Mouse (Mus musculus): Measurements from ENCODE around the gene Cfap65. TPM values are rescaled to one million over a fixed set of nuclear protein-coding genes. Genes with fewer than 3 reads are reported as not detected.

The Cfap65 gene
- total and polyA plus RNA-seq, 3 experiments, result 0.04 TPM; not detected in 2

- H3K4me2 ChIP-seq (ENCODE audit: insufficient read depth, low read depth, poor library complexity, severe bottlenecking), result no peak within 1 kb of the TSS
- H3K4me3 ChIP-seq (replicated peaks in 1 of 3; ENCODE audit: low read depth in 2 of 3, low read length in 2 of 3, poor library complexity in 1 of 3), result no peak within 1 kb of the TSS
- H3K27me3 ChIP-seq (replicated peaks), result peaks cover 32% of the 10 kb centered on the region
- dilution Hi-C loops (cut with MboI; ENCODE audit: extremely low pct_ligation_motif_present, extremely low pct_unique_long_range_greater_than_20kb, low sequenced_read_pairs) (no loop called here), in situ Hi-C loops (cut with MboI; ENCODE audit: low pct_ligation_motif_present, low pct_unique_long_range_greater_than_20kb, low sequenced_read_pairs) (no loop called here)
- H3K79me2 ChIP-seq (replicated peaks; ENCODE audit: control insufficient read depth, extremely low read depth, insufficient read depth, poor library complexity, severe bottlenecking), result no peaks in the 10 kb centered on the region
- no peak for DNase-seq (ENCODE audit: extremely low read depth)
- 0 out of 4 replicates have a peak, but pooled peaks cover 0 to 2% of the 10 kb centered on the region in 2 experiments for H3K4me1 ChIP-seq (ENCODE audit: control insufficient read depth in 1 of 2, insufficient read depth in 2 of 2)
- H3K27ac ChIP-seq (ENCODE audit: insufficient read depth, low read depth), result no peak within 1 kb of the TSS
- H3K9me3 ChIP-seq (replicated peaks; ENCODE audit: low read length), result peaks cover 26% of the 10 kb centered on the region
- H3K9ac ChIP-seq (ENCODE audit: insufficient read depth, low read depth), result no peak within 1 kb of the TSS
- no peaks in the 10 kb centered on the region for H3K36me3 ChIP-seq (replicated peaks in 1 of 2; ENCODE audit: control insufficient read depth in 1 of 2, insufficient read depth in 1 of 2, low read length in 1 of 2)
- TF ChIP-seq ZC3H11A (IDR thresholded peaks at IDR 0.05; ENCODE audit: low read depth, low read length) (no peak), UBTF (IDR thresholded peaks at IDR 0.05; ENCODE audit: low read depth, low read length) (no peak), ZKSCAN1 (IDR thresholded peaks at IDR 0.05; ENCODE audit: borderline replicate concordance, low read depth, low read length) (no peak), TCF12 (IDR thresholded peaks at IDR 0.05; ENCODE audit: low read depth, low read length) (no peak), PAX5 (IDR thresholded peaks at IDR 0.05; ENCODE audit: low read length) (no peak), BHLHE40 (IDR thresholded peaks at IDR 0.05; ENCODE audit: low read depth, low read length) (no peak), POLR2AphosphoS2 (IDR thresholded peaks at IDR 0.05; ENCODE audit: low read depth, low read length) (no peak), IRF4 (IDR thresholded peaks at IDR 0.05; ENCODE audit: low read depth, low read length) (no peak), TBP (conservative IDR thresholded peaks at IDR 0.05; ENCODE audit: low read depth, low read length) (no peak)
These were observed 49.9 kb downstream of the Cfap65 start, which contains the start of gene Fev for GRCm38 (mm10) chr1:74885369-74886042. Gene Fev, minus strand, starts transcription at chr1:74885419.

GRCm38 (mm10) chr1:74884196-74885141 lies 50.9 kb downstream of the Cfap65 start:
- no peak overlapping the region for H3K4me3 ChIP-seq (replicated peaks in 1 of 3; ENCODE audit: low read depth in 2 of 3, low read length in 2 of 3, poor library complexity in 1 of 3)
- dilution Hi-C loops (cut with MboI; ENCODE audit: extremely low pct_ligation_motif_present, extremely low pct_unique_long_range_greater_than_20kb, low sequenced_read_pairs) (no loop called here), in situ Hi-C loops (cut with MboI; ENCODE audit: low pct_ligation_motif_present, low pct_unique_long_range_greater_than_20kb, low sequenced_read_pairs) (no loop called here)
- H3K4me1 ChIP-seq (ENCODE audit: control insufficient read depth in 1 of 2, insufficient read depth in 2 of 2), result 0 out of 4 replicates have a peak, but pooled peaks cover 0 to 2% of the 10 kb centered on the region in 2 experiments
- no peak overlapping the region for H3K4me2 ChIP-seq (ENCODE audit: insufficient read depth, low read depth, poor library complexity, severe bottlenecking)
- peaks cover 29% of the 10 kb centered on the region for H3K27me3 ChIP-seq (replicated peaks)
- H3K9ac ChIP-seq (ENCODE audit: insufficient read depth, low read depth), result no peak overlapping the region
- no peak for TF ChIP-seq CTCF (conservative IDR thresholded peaks at IDR 0.05 in 1 of 2, IDR thresholded peaks at IDR 0.05 in 1 of 2; ENCODE audit: low read depth in 2 of 2, low read length in 2 of 2)
- TF ChIP-seq JUN (IDR thresholded peaks at IDR 0.05; ENCODE audit: insufficient read depth, low read depth, low read length), result no peak
- no peak for TF ChIP-seq ZMIZ1 (IDR thresholded peaks at IDR 0.05; ENCODE audit: low read depth, low read length)
- no peak for TF ChIP-seq MAZ (IDR thresholded peaks at IDR 0.05; ENCODE audit: low read depth, low read length)
- no peak for TF ChIP-seq RCOR1 (conservative IDR thresholded peaks at IDR 0.05; ENCODE audit: low read depth, low read length)
- no peak for TF ChIP-seq RAD21 (IDR thresholded peaks at IDR 0.05; ENCODE audit: low read depth, low read length)
- TF ChIP-seq E2F4 (IDR thresholded peaks at IDR 0.05; ENCODE audit: insufficient replicate concordance, low read depth, low read length), result no peak
- no peak for TF ChIP-seq POLR2AphosphoS2 (IDR thresholded peaks at IDR 0.05; ENCODE audit: low read depth, low read length)
- no peak for TF ChIP-seq ZNF384 (IDR thresholded peaks at IDR 0.05; ENCODE audit: low read depth, low read length)
- no peak for TF ChIP-seq UBTF (IDR thresholded peaks at IDR 0.05; ENCODE audit: low read depth, low read length)
- TF ChIP-seq MEF2A (IDR thresholded peaks at IDR 0.05; ENCODE audit: borderline replicate concordance, low read depth, low read length), result no peak
- TF ChIP-seq USF1 (IDR thresholded peaks at IDR 0.05; ENCODE audit: low read depth, low read length), result no peak
- H3K79me2 ChIP-seq (replicated peaks; ENCODE audit: control insufficient read depth, extremely low read depth, insufficient read depth, poor library complexity, severe bottlenecking), result no peaks in the 10 kb centered on the region
- DNase-seq (ENCODE audit: extremely low read depth), result no peak
- H3K27ac ChIP-seq (ENCODE audit: insufficient read depth, low read depth), result no peak overlapping the region
- no peaks in the 10 kb centered on the region for H3K36me3 ChIP-seq (replicated peaks in 1 of 2; ENCODE audit: control insufficient read depth in 1 of 2, insufficient read depth in 1 of 2, low read length in 1 of 2)
- H3K9me3 ChIP-seq (replicated peaks; ENCODE audit: low read length), result peaks cover 26% of the 10 kb centered on the region
